Comparison of ENCODE assay signal across 24 mouse cellular contexts in genomic region chr16:27450655-27451054, GRCm38 (mm10).
"Had no signal": no experiment of that assay in that cellular context is flagged by ENCODE, and none has a peak within 500 bp of the region (broad histone marks: within the 10 kb centered on the region; RNA-seq: fewer than 3 reads in every experiment).

No protein-coding gene starts in this region.

- H3K4me2 ChIP-seq: embryonic facial prominence, embryonic 12.5 days; embryonic facial prominence, embryonic 13.5 days; embryonic facial prominence, embryonic 15.5 days; forebrain, embryonic 12.5 days; forebrain, embryonic 13.5 days; forebrain, embryonic 15.5 days had no signal

- H3K27me3 ChIP-seq: embryonic facial prominence, embryonic 12.5 days; embryonic facial prominence, embryonic 13.5 days; embryonic facial prominence, embryonic 15.5 days; forebrain, embryonic 12.5 days; forebrain, embryonic 13.5 days; forebrain, embryonic 15.5 days had no signal

- H3K9ac ChIP-seq: embryonic facial prominence, embryonic 12.5 days; embryonic facial prominence, embryonic 13.5 days; embryonic facial prominence, embryonic 15.5 days; forebrain, embryonic 12.5 days; forebrain, embryonic 13.5 days; forebrain, embryonic 15.5 days; forebrain, postnatal 0 days had no signal

- H3K4me1 ChIP-seq: embryonic facial prominence, embryonic 10.5 days; embryonic facial prominence, embryonic 12.5 days; embryonic facial prominence, embryonic 13.5 days; embryonic facial prominence, embryonic 15.5 days; forebrain, embryonic 10.5 days; forebrain, embryonic 12.5 days; heart, embryonic 10.5 days had no signal

- H3K27ac ChIP-seq: embryonic facial prominence, embryonic 10.5 days; embryonic facial prominence, embryonic 12.5 days; embryonic facial prominence, embryonic 13.5 days; embryonic facial prominence, embryonic 15.5 days; forebrain, embryonic 10.5 days; forebrain, embryonic 12.5 days; forebrain, embryonic 13.5 days; forebrain, embryonic 15.5 days; gastrocnemius, adult 2 months; heart, adult 2 months; heart, embryonic 10.5 days had no signal

- H3K4me3 ChIP-seq: embryonic facial prominence, embryonic 10.5 days; embryonic facial prominence, embryonic 12.5 days; embryonic facial prominence, embryonic 13.5 days; embryonic facial prominence, embryonic 15.5 days; erythroblast, embryonic 14.5 days; forebrain, embryonic 10.5 days; forebrain, embryonic 12.5 days; forebrain, embryonic 13.5 days; forebrain, embryonic 15.5 days; gastrocnemius, adult 2 months; heart, adult 2 months; heart, embryonic 10.5 days had no signal

- H3K9me3 ChIP-seq: embryonic facial prominence, embryonic 10.5 days; embryonic facial prominence, embryonic 12.5 days; embryonic facial prominence, embryonic 13.5 days; embryonic facial prominence, embryonic 15.5 days; forebrain, embryonic 10.5 days; forebrain, embryonic 12.5 days; forebrain, embryonic 13.5 days; forebrain, embryonic 15.5 days; heart, embryonic 10.5 days had no signal

- DNase-seq: cerebellum, postnatal 10 days; cerebellum, postnatal 14 days; cerebellum, postnatal 25 days; cerebellum, postnatal 36 days; embryo, embryonic 11 days; forebrain, postnatal 0 days; gastrocnemius, adult 2 months; gastrocnemius, postnatal 10 days; gastrocnemius, postnatal 14 days; gastrocnemius, postnatal 25 days; gastrocnemius, postnatal 36 days; heart, adult 11 months; heart, adult 18-20 months; heart, adult 2 months had no signal
